Mouse (Mus musculus) thymus, postnatal 4 days (tissue): ENCODE results near the gene Otub2.

Experiments used
- DNase-seq: peaks from one replicate; pipeline ENCODE4 v3.0.0; 2021

Gene Otub2

GRCm38 (mm10) chr12:103388505-103389347 is at the start of gene Otub2:
TSS of gene Otub2 (plus strand) at chr12:103388682.
- DNase-seq, result peak; percentile 93

GRCm38 (mm10) chr12:103341212-103341611 is 47.3 kb upstream of the Otub2 start:
- no peak for DNase-seq

GRCm38 (mm10) chr12:103343456-103343855 is 45.0 kb upstream of the Otub2 start:
- DNase-seq, result peak; percentile 62

GRCm38 (mm10) chr12:103344934-103345333 is 43.5 kb upstream of the Otub2 start:
- DNase-seq, result no peak

- no peak for DNase-seq
These were observed 41.5 kb upstream of the Otub2 start for GRCm38 (mm10) chr12:103346945-103347344.

- DNase-seq, result no peak
These were observed 41.1 kb upstream of the Otub2 start for GRCm38 (mm10) chr12:103347406-103347805.

- peak; percentile 94 for DNase-seq
These were observed 40.0 kb upstream of the Otub2 start for GRCm38 (mm10) chr12:103348506-103348905.

- DNase-seq, result no peak
These were observed 35.7 kb upstream of the Otub2 start for GRCm38 (mm10) chr12:103352735-103353134.

- DNase-seq, result peak; percentile 71
These were observed 34.9 kb upstream of the Otub2 start for GRCm38 (mm10) chr12:103353538-103353937.

- DNase-seq, result no peak
These were observed 32.6 kb upstream of the Otub2 start, which contains the start of gene Asb2 for GRCm38 (mm10) chr12:103355746-103356414. TSS of gene Asb2 (minus strand) at chr12:103356001.

- DNase-seq, result no peak
These were observed 32.1 kb upstream of the Otub2 start for GRCm38 (mm10) chr12:103356415-103356748.

GRCm38 (mm10) chr12:103358216-103358615 is 30.3 kb upstream of the Otub2 start:
- DNase-seq, result no peak

GRCm38 (mm10) chr12:103358951-103359801 is 29.3 kb upstream of the Otub2 start:
- DNase-seq, result no peak

GRCm38 (mm10) chr12:103360812-103361211 is 27.7 kb upstream of the Otub2 start:
- no peak for DNase-seq

- no peak for DNase-seq
These were observed 26.8 kb upstream of the Otub2 start for GRCm38 (mm10) chr12:103361539-103362307.

- DNase-seq, result no peak
These were observed 26.1 kb upstream of the Otub2 start for GRCm38 (mm10) chr12:103362336-103362735.

- DNase-seq, result no peak
These were observed 21.3 kb upstream of the Otub2 start for GRCm38 (mm10) chr12:103367171-103367570.

GRCm38 (mm10) chr12:103367620-103368325 is 20.7 kb upstream of the Otub2 start:
- DNase-seq, result peak; percentile 90

- DNase-seq, result no peak
These were observed 20.2 kb upstream of the Otub2 start for GRCm38 (mm10) chr12:103368326-103368669.

- no peak for DNase-seq
These were observed 19.7 kb upstream of the Otub2 start for GRCm38 (mm10) chr12:103368777-103369176.

GRCm38 (mm10) chr12:103370861-103371260 is 17.6 kb upstream of the Otub2 start:
- DNase-seq, result no peak

GRCm38 (mm10) chr12:103371711-103372110 is 16.8 kb upstream of the Otub2 start:
- DNase-seq, result peak; percentile 77
